Mouse (Mus musculus) Patski (cell line): ENCODE measurements around the gene Zfp58. TPM values are rescaled to one million over a fixed set of nuclear protein-coding genes. Genes with fewer than 3 reads are reported as not detected.
A peak's percentile ranks its signal among the peaks of the same experiment; 100 is the strongest.
"Not testable (repeated sequence)": the region's sequence is repeated elsewhere in the genome, so short reads cannot be mapped to it uniquely, and the experiment has no call there.

ENCODE experiments used
- ATAC-seq: fragments of 100-300 bp; one replicate; pipeline ENCODE4 v1.8.0; 2021
- CTCF ChIA-PET: fragments of 350-600 bp; sonication (Branson Sonifier 250); formaldehyde crosslinking; loops from one replicate; lab custom pipeline; 2022; ENCODE audit warnings: inconsistent platforms; lab: Charles Lee
- POLR2A ChIA-PET: fragments of 350-600 bp; sonication (Branson Sonifier 250); formaldehyde crosslinking; loops from one replicate; lab custom pipeline; 2022; ENCODE audit warnings: antibody characterized with exemption, inconsistent platforms; lab: Charles Lee
- DNase-seq: peaks from one replicate; pipeline ENCODE4 v3.0.0-alpha.2; 2011; ENCODE audit warnings: low read depth, low spot score
- H3K27me3 ChIP-seq: fragments of 371-371 bp; one replicate; pipeline ENCODE4 v1.5.1; 2021
- CTCF ChIP-seq: fragments of 100-300 bp; IDR thresholded peaks from one replicate; pipeline ENCODE4 v1.5.1; 2021
- in situ Hi-C: fragments of 300-500 bp; cut with MboI; formaldehyde crosslinking; loops from 3 replicates; pipeline ENCODE4 v1.11.1; 2018; ENCODE audit warnings: low pct_unique_long_range_greater_than_20kb, mixed read lengths
- polyA plus RNA-seq: library from polyadenylated mRNA; unstranded; gene quantifications from one replicate; pipeline ENCODE4 v1.2.3, GENCODE M21; 2021

Zfp58 gene
- polyA plus RNA-seq, result 9.2 TPM

DNA sequence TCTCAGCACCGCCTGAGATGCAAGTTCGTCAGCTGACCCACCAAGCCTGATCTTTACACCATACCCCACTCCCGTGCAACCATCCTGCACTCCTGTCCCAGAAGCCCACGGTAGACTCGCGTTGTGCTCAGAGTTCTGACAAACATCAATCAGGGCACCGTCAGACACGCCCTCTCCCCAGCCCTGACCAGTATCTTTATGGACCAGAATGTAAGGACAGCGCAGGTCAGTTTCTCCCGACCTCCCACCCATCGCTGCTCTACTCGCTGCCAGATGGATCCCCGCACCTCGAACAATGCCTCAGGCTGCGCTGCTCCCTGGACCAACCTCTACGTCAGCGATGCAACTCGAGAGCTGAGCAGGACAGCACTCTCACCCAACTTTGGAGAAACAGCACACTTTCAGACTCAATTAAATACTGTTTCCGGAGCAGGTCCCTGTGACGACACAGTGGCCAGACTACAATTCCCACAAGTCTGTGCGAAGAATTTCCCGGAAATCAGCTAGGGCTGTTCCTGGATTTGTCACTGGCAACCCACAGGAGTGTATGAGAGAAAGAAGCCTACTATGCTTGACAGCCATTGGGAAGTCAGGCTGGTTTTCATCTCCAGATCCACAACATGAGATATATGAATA, at the start of gene Zfp58:
Gene Zfp58 (minus strand): TSS at position 472 of the 636 bp plus-strand sequence.
- in situ Hi-C loops, result loop anchor here (25.0 kb wide), 1 partner anchor 588 kb away; the partner anchor contains the start of gene Gm10767
- DNase-seq, result peak; percentile 58
- ATAC-seq, result peak; percentile 99
- CTCF ChIA-PET, result no interaction called here
- POLR2A ChIA-PET, result interaction anchor here (1.0 kb wide), 1 partner anchor 18 kb away, joined by 3 read pairs; no protein-coding TSS in a partner anchor
- no peaks in the 10 kb centered on the region for H3K27me3 ChIP-seq
- TF ChIP-seq CTCF, result no peak

DNA sequence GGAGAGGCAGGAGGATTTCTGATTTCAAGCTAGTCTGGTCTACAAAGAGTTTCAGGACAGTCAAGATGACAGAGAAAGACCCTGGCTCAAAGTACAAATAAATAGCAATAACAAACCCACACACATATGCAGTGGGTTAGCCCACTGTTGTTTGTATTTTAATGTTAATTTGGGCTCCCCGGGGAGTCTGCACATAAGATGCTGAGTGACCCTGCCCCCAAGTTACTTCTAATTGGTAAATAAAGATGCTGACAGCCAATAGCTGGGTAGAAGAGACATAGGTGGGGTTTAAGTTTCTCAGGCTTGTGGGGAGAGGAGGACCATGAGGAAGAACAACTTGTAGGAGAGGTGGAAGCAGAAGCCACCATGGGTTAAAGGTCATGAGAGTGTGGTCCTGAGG, 45.6 kb upstream of the Zfp58 start:
- ATAC-seq, result no peak
- H3K27me3 ChIP-seq, result no peaks in the 10 kb centered on the region
- in situ Hi-C loops, result no loop called here
- ChIA-PET POLR2A (no interaction called here), CTCF (no interaction called here)
- TF ChIP-seq CTCF, result no peak
- no peak for DNase-seq

DNA sequence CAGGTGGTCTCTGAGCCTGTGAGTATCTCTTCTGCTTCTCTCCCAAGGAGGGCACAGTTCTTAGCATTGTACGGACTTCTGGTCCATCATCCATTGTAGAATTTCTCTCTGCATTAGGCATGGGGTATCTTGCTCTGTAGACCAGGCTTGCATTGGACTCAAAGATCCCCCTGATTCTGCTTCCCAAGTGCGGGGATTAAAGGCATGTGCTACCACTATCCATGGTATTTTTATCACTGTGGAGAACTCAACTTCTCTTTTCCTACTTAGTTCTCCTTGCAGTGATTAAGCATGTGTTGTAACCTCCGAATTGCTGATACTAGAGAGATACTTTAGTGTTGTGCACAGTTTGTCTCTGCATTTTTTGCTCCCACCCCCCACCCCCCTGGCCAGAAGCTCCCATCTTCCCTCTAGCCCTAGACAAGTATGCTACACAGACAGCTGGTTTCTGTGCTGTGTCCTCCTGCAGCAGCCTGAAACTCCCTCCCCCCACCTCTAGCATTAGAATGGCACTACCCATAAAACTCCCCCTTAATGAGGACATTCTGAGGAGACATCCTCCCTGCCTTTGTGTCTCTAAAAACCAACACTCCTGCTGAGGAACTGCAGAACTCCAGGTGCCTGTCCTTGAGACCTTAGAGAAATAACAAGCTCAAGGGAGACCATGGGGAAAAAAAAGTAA, 26.8 kb upstream of the Zfp58 start:
- TF ChIP-seq CTCF, result no peak
- CTCF ChIA-PET, result no interaction called here
- in situ Hi-C loops, result no loop called here
- DNase-seq (no peak), ATAC-seq (no peak)
- POLR2A ChIA-PET, result no interaction called here
- no peaks in the 10 kb centered on the region for H3K27me3 ChIP-seq

DNA sequence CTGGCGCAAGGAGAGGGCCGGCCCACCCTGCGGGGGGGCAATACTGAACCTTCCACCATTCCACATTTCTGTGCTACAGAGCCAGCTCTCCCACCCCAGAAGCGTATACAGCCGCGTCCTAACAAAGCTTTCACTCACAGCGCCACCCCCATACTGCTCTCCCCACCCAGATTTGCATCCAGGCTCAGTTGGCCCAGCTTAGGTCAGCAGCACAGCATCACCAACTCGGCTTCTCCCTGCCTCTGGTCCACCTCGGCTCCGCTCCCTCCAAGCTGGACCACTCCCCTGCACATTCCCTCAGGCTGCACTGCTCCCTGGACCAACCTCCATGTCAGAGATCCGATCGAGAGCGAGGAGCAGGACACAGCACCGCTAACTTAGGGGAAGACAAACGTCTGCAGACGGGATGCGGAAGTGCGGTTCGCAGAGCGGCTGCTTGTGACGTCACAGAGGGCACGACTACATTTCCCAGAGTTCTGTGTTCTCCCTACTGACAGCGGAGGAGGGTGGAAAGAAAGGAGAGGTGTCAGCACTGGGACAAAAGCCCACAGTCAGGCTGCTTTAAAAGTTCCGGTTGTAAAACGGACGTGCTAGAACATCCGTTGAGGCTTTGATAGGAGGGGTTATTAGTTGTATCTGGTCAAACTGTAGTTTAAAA, 25.5 kb upstream of the Zfp58 start, which contains the start of the genes Gm26965 and Zfp87:
Gene Gm26965 (minus strand): TSS at position 399 of the 658 bp plus-strand sequence.
Gene Zfp87 (minus strand): TSS at position 425 of the 658 bp plus-strand sequence.
- POLR2A ChIA-PET, result no interaction called here
- DNase-seq (peak; percentile 71), ATAC-seq (peak; percentile 97)
- no peaks in the 10 kb centered on the region for H3K27me3 ChIP-seq
- CTCF ChIA-PET, result no interaction called here
- in situ Hi-C loops, result no loop called here
- TF ChIP-seq CTCF, result no peak

DNA sequence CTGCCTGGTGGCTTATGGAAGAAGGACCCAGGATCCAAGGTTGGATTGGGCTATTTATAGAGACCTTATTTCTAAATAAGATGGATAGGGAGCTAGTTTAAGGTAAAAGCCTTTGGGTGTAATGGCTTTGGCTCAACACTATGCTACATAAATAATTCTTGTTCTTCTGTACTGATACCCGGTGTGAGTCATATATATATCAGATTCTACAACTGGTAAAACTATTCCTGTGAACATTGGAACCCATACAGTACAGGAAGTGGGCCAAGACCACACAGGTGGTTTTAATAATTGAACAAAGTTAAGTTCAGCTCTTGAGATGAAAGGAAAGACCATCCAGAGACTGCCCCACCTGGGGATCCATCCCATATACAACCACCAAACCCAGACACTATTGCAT, 553 bp upstream of the Zfp58 start:
- POLR2A ChIA-PET, result interaction anchor here (0.7 to 1.0 kb wide), 2 partner anchors 9 to 19 kb away, joined by 3 read pairs; no protein-coding TSS in a partner anchor
- DNase-seq (no peak), ATAC-seq (no peak)
- TF ChIP-seq CTCF, result no peak
- in situ Hi-C loops, result loop anchor here (25.0 kb wide), 1 partner anchor 589 kb away; the partner anchor contains the start of gene Gm10767
- H3K27me3 ChIP-seq, result no peaks in the 10 kb centered on the region
- CTCF ChIA-PET, result interaction anchor here (0.8 kb wide), 1 partner anchor 9 kb away, joined by 4 read pairs; no protein-coding TSS in a partner anchor

DNA sequence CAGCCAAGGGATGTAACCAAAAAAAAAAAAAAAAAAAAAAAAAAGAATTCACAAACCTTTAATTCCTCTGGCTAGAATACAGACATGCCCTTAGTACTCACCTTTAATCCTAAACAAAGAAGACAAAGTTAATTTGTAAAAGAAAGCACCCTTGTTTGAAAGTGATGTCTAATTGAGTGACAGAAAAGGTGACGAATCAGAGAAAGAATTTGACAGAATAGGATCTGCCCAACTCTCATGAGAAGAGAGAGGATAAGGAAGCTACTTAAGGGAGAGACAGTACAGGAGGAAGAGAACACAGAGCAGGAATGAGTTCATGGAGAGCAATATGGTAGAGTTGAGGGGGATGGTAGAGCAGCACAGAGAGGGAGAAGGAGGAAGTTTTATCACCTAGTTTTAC, 4.7 kb downstream of the Zfp58 start:
- CTCF ChIA-PET, result no interaction called here
- no peak for ATAC-seq
- no peak for TF ChIP-seq CTCF
- H3K27me3 ChIP-seq, result no peaks in the 10 kb centered on the region
- DNase-seq, result no peak
- POLR2A ChIA-PET, result no interaction called here
- in situ Hi-C loops, result no loop called here

DNA sequence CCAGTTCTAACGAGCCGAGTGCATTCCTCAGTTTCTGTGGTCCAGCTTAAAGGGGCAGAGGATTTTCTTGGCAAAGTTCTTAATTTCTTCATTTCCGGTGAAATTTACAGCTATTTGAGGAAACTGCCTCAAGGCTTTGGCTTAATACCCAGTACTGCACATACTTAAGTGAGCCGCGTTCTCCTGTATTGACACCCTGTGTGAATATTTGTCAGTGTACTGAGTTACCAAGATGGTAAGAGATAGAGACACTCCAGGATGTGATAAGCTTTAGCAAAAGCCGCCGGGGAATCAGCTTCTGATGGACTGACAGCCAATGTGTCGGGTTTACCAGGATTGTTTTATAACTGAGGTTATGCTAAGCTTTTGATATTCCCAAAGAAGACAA, 15.9 kb downstream of the Zfp58 start:
- in situ Hi-C loops, result no loop called here
- CTCF ChIA-PET, result interaction anchor here (1.3 kb wide), 1 partner anchor 15 kb away, joined by 3 read pairs; no protein-coding TSS in a partner anchor
- POLR2A ChIA-PET, result no interaction called here
- ATAC-seq (peak; percentile 17), DNase-seq (no peak)
- TF ChIP-seq CTCF, result no peak
- H3K27me3 ChIP-seq, result no peaks in the 10 kb centered on the region

DNA sequence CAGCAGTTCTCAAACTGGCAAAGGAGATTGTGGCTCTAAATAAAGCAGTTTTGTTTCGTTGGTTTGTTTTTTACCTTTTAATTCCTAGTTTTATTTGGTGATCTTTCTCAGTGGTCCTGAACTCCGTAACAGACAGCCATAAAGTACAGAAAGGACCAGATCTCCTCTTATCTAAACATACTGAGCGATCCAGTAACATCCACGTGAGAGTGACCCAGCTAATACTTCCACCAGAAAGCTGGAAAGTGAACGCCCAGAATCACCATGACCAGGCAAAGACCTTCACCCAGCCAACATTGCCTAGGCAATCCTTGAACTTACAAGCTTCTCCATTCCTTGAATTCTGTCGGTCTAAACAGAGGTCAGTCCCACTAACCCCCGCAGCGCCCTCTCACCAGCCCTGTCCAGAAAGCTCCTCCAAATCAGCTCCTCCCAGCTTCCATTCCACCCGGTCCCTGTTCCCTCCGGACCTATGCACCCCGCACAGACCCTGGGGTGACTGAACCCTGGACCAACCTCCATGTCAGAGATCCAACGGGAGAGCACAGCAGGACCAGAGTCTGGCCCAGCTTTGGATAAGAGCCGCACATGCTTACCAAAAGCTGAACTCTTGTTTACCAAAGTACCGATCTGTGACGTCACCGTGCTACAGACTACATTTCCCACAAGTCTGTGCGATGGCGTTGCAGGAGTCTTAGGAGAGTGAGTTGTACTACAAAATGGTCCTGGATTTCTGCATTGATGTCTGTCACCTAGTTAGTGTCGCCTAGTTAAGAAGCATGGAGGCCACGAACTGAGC, 16.5 kb downstream of the Zfp58 start, which contains the start of gene Zfp874b:
Gene Zfp874b (minus strand): TSS at position 634 of the 799 bp plus-strand sequence.
- ChIA-PET CTCF (interaction anchor here (1.7 kb wide), 1 partner anchor 32 kb away, joined by 10 read pairs; the partner anchor contains the start of gene Zfp874a), POLR2A (interaction anchor here (1.6 kb wide), 1 partner anchor 32 kb away, joined by 11 read pairs; the partner anchor contains the start of gene Zfp874a)
- no peaks in the 10 kb centered on the region for H3K27me3 ChIP-seq
- in situ Hi-C loops, result no loop called here
- peak; percentile 93 for ATAC-seq
- peak; percentile 49 for DNase-seq
- TF ChIP-seq CTCF, result no peak

DNA sequence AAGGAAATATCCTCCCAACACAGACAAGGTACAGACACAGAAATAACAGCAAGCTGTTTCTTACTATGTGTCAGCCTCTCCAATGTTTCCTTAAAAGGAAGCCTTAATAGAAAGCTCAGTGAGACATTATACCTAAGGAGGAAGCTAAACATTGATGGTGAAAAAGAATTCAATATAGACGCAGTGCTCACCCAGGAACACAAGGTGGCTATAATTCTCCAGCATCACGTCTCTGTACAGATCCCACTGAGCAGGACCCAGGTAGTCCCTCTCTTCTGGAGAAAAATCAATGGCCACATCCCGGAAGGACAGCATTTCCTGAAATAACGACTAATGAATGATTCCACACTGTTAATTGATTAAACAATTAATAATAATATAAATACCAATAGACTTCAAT, 18.8 kb downstream of the Zfp58 start:
- H3K27me3 ChIP-seq, result no peaks in the 10 kb centered on the region
- no peak for ATAC-seq
- in situ Hi-C loops, result no loop called here
- TF ChIP-seq CTCF, result peak; percentile 44
- POLR2A ChIA-PET, result interaction anchor here (0.8 kb wide), 1 partner anchor 19 kb away, joined by 3 read pairs; the partner anchor contains the start of gene Zfp58
- CTCF ChIA-PET, result interaction anchor here (1.1 kb wide), 1 partner anchor 50 kb away, joined by 4 read pairs; no protein-coding TSS in a partner anchor
- DNase-seq, result no peak

DNA sequence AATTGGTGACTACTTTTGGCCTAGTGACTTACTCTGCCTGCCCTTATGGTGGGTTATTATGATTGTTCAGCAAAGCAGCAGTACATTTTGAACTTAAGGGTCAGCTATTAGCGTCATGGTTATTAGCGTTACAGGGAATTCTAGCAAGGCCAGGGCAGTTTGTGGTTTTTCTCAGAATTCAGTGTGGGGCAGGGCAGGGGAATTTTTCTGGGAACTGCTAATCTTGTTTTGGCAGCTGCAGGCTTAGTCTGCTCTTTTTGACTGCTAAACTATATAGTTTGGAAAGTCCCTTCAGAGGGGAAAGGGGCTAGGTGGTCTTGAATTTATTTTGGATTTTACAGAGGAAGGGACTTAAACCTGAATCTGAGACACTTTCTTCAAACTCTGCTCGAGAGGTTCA, 31.1 kb downstream of the Zfp58 start:
- no peaks in the 10 kb centered on the region for H3K27me3 ChIP-seq
- ChIA-PET POLR2A (no interaction called here), CTCF (no interaction called here)
- no peak for TF ChIP-seq CTCF
- DNase-seq (no peak), ATAC-seq (no peak)
- in situ Hi-C loops, result no loop called here

DNA sequence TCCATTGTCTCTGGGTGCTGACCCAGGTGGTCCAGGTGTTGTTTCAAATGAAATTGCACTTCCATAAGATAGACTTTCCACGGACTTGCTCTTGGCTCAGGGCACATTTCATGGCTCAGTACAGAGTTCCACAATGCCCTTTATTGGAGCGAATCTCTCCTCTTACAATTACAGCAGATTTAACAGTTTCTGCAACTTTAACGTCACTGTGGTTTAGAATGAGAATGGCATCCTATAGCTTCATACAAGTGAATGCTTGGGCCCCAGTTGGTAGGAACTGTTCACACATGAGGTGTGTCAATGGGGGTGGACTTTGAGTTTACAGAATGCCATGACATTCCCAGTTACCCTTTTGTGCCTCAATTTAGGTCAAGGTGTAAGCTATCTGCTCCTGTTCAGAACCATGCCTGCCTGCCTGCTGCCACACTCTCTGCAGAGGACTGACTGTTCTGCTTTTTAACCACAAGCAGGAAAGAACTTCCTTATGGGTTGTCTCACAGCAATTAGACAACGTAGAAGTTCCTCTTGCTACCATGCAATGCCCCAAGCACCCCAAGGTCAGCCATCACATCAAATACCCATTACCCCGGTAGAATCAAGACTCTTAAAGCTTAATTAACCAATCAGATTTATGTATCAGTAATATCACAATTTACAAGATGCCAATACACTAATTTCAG, 36.7 kb downstream of the Zfp58 start:
- H3K27me3 ChIP-seq, POLR2A ChIA-PET, in situ Hi-C loops, CTCF ChIA-PET, DNase-seq, ATAC-seq: not testable (repeated sequence)
